Mouse (Mus musculus) liver, embryonic 14.5 days (tissue): ENCODE measurements around the gene Tmem40. TPM values are rescaled to one million over a fixed set of nuclear protein-coding genes. Genes with fewer than 3 reads are reported as not detected.

ENCODE experiments used
- ATAC-seq: fragments of 200-750 bp; cut with Nextera tagmentation; 2 replicates; pipeline ENCODE4 v1.8.0; 2017; ENCODE audit warnings: moderate number of reproducible peaks, mild to moderate bottlenecking, moderate library complexity; ENCODE audit not compliant: insufficient read depth
- DNase-seq, 3 experiments: peaks; one replicate each; pipeline ENCODE4 v3.0.0-alpha.2; 2012 to 2013; ENCODE audit warnings: low read depth in 3 of 3, low spot score in 3 of 3
- H3K27ac ChIP-seq: fragments of 300-500 bp; sonication (generic); 2 replicates; pipeline ENCODE4 v1.5.1; 2014; ENCODE audit warnings: moderate library complexity, mild to moderate bottlenecking, control low read depth, inconsistent platforms
- H3K27me3 ChIP-seq: fragments of 300-500 bp; sonication (generic); 2 replicates; pipeline ENCODE4 v1.6.1; 2014; ENCODE audit warnings: mild to moderate bottlenecking, low read length, moderate library complexity; ENCODE audit not compliant: control insufficient read depth, insufficient read depth
- H3K36me3 ChIP-seq: fragments of 300-500 bp; sonication (generic); replicated peaks from 2 replicates; pipeline ENCODE4 v1.6.1; 2014; ENCODE audit warnings: low read depth; ENCODE audit not compliant: control insufficient read depth, insufficient read depth
- H3K4me1 ChIP-seq, 2 experiments: fragments of 200-500 bp in 1 of 2; fragments of 300-500 bp in 1 of 2; sonication (generic) in 1 of 2; replicated peaks; 2 replicates each; pipeline ENCODE4 v1.6.1; 2012 to 2014; ENCODE audit warnings: antibody characterized with exemption in 1 of 2, inconsistent platforms in 1 of 2, low read length in 1 of 2; ENCODE audit not compliant: control insufficient read depth in 2 of 2, insufficient read depth in 2 of 2
- H3K4me2 ChIP-seq: fragments of 300-500 bp; sonication (generic); 2 replicates; pipeline ENCODE4 v1.6.1; 2014; ENCODE audit warnings: low read depth, mild to moderate bottlenecking, control low read depth, moderate library complexity
- H3K4me3 ChIP-seq, 2 experiments: fragments of 200-500 bp in 1 of 2; fragments of 300-500 bp in 1 of 2; sonication (generic) in 1 of 2; 2 replicates each; pipeline ENCODE4 v1.5.1; 2012 to 2014; ENCODE audit warnings: low read depth in 2 of 2, low read length in 2 of 2, mild to moderate bottlenecking in 2 of 2, control low read depth in 1 of 2, inconsistent platforms in 1 of 2, moderate library complexity in 1 of 2; ENCODE audit not compliant: insufficient read depth in 1 of 2
- H3K9ac ChIP-seq: fragments of 300-500 bp; sonication (generic); replicated peaks from 2 replicates; pipeline ENCODE4 v1.6.1; 2014; ENCODE audit warnings: mild to moderate bottlenecking, control low read depth, moderate library complexity
- H3K9me3 ChIP-seq: fragments of 300-500 bp; sonication (generic); 2 replicates; pipeline ENCODE4 v1.6.1; 2016; ENCODE audit warnings: low read length, mixed read lengths; ENCODE audit not compliant: control insufficient read depth
- CTCF ChIP-seq: IDR thresholded peaks from 2 replicates; pipeline ENCODE4 v1.5.1; 2016; ENCODE audit warnings: antibody characterized with exemption, low read depth, control low read depth
- EP300 ChIP-seq: IDR thresholded peaks from 2 replicates; pipeline ENCODE4 v1.6.1; 2016; ENCODE audit warnings: antibody characterized with exemption, low read depth
- WGBS: fragments of 180-500 bp; shearing (Covaris S2); extraction: QIAGEN DNeasy Blood & Tissue Kit; methylation state at CpG from one replicate; pipeline ENCODE4 v1.1.7; 2014; ENCODE audit not compliant: insufficient replicate concordance; 5-methylcytosine and 5-hydroxymethylcytosine counted together
- polyA plus RNA-seq, 2 experiments: library from polyadenylated mRNA; depleted of rRNA in 1 of 2; stranded (reverse) in 1 of 2; unstranded in 1 of 2; fragments of >200 nt; fragmentation: Nextera tagmentation in 1 of 2; extraction: Ambion mirVana in 1 of 2; gene quantifications; 2 replicates each; pipeline versions ENCODE4 v1.2.1 to v1.2.3; 2012 to 2014

The Tmem40 gene
- polyA plus RNA-seq, 2 experiments, result 19.4 to 19.8 TPM

GRCm38 (mm10) chr6:115717101-115717652 lies 45.0 kb downstream of the Tmem40 start:
- H3K4me3 ChIP-seq, result no peak overlapping the region
- 35% methylated on average over 8 of the region's 8 CpGs for WGBS
- ATAC-seq (peak; percentile 74; the same call in 1 of the 2 replicates), DNase-seq (no peak)
- no peak overlapping the region for H3K27ac ChIP-seq
- H3K4me2 ChIP-seq, result peak overlapping the region; percentile 65
- H3K4me1 ChIP-seq, result peaks cover 3 to 7% of the 10 kb centered on the region in 2 experiments; a peak in 2 of 4 replicates
- no peaks in the 10 kb centered on the region for H3K36me3 ChIP-seq
- no peak overlapping the region for H3K9ac ChIP-seq
- H3K27me3 ChIP-seq, result no peaks in the 10 kb centered on the region
- no peaks in the 10 kb centered on the region for H3K9me3 ChIP-seq
- TF ChIP-seq EP300, result no peak
- TF ChIP-seq CTCF, result no peak

- no peak overlapping the region for H3K4me3 ChIP-seq
- DNase-seq (no peak), ATAC-seq (no peak)
- TF ChIP-seq EP300 (no peak), CTCF (no peak)
- 66% methylated on average over 2 of the region's 3 CpGs for WGBS
- H3K9ac ChIP-seq, result no peak overlapping the region
- H3K9me3 ChIP-seq, result no peaks in the 10 kb centered on the region
- H3K27me3 ChIP-seq, result no peaks in the 10 kb centered on the region
- no peaks in the 10 kb centered on the region for H3K4me1 ChIP-seq
- no peak overlapping the region for H3K4me2 ChIP-seq
- H3K36me3 ChIP-seq, result no peaks in the 10 kb centered on the region
- H3K27ac ChIP-seq, result no peak overlapping the region
Measured at GRCm38 (mm10) chr6:115711261-115711660, 50.9 kb downstream of the Tmem40 start.

- no peak overlapping the region for H3K9ac ChIP-seq
- no peak overlapping the region for H3K4me3 ChIP-seq
- WGBS, result 32% methylated on average over 5 of the region's 5 CpGs
- ATAC-seq, result no peak
- no peak overlapping the region for H3K27ac ChIP-seq
- H3K4me2 ChIP-seq, result no peak overlapping the region
- H3K4me1 ChIP-seq, result no peaks in the 10 kb centered on the region; a peak in 1 of 4 replicates
- H3K27me3 ChIP-seq, result no peaks in the 10 kb centered on the region
- H3K9me3 ChIP-seq, result no peaks in the 10 kb centered on the region
- no peak for DNase-seq
- no peaks in the 10 kb centered on the region for H3K36me3 ChIP-seq
- TF ChIP-seq CTCF, result no peak
Measured at GRCm38 (mm10) chr6:115702901-115703300, 59.3 kb downstream of the Tmem40 start.

GRCm38 (mm10) chr6:115701302-115701701 lies 60.9 kb downstream of the Tmem40 start:
- Histone ChIP-seq H3K4me1 (no peaks in the 10 kb centered on the region; a peak in 1 of 4 replicates), H3K27ac (no peak overlapping the region), H3K27me3 (no peaks in the 10 kb centered on the region), H3K9ac (no peak overlapping the region), H3K4me2 (no peak overlapping the region), H3K9me3 (no peaks in the 10 kb centered on the region), H3K4me3 (no peak overlapping the region), H3K36me3 (no peaks in the 10 kb centered on the region)
- peak; percentile 68 for TF ChIP-seq CTCF
- no peak for TF ChIP-seq EP300
- no peak for ATAC-seq
- no peak for DNase-seq
- WGBS, result 49% methylated on average over 11 of the region's 11 CpGs

- no peak overlapping the region for H3K9ac ChIP-seq
- H3K27ac ChIP-seq, result no peak overlapping the region
- DNase-seq, result no peak
- no peaks in the 10 kb centered on the region for H3K27me3 ChIP-seq
- no peak overlapping the region for H3K4me3 ChIP-seq
- no peak for ATAC-seq
- 65% methylated on average over 1 of the region's 1 CpGs for WGBS
- no peaks in the 10 kb centered on the region; a peak in 1 of 4 replicates for H3K4me1 ChIP-seq
- TF ChIP-seq CTCF (no peak), EP300 (no peak)
- no peaks in the 10 kb centered on the region for H3K9me3 ChIP-seq
- no peaks in the 10 kb centered on the region for H3K36me3 ChIP-seq
- H3K4me2 ChIP-seq, result no peak overlapping the region
Measured at GRCm38 (mm10) chr6:115700778-115701177, 61.4 kb downstream of the Tmem40 start.
